Mouse (Mus musculus): Measurements from ENCODE around the gene Zkscan2. TPM values are rescaled to one million over a fixed set of nuclear protein-coding genes. Genes with fewer than 3 reads are reported as not detected.

The Zkscan2 gene
- polyA plus RNA-seq, 1 experiment, result not detected

DNA sequence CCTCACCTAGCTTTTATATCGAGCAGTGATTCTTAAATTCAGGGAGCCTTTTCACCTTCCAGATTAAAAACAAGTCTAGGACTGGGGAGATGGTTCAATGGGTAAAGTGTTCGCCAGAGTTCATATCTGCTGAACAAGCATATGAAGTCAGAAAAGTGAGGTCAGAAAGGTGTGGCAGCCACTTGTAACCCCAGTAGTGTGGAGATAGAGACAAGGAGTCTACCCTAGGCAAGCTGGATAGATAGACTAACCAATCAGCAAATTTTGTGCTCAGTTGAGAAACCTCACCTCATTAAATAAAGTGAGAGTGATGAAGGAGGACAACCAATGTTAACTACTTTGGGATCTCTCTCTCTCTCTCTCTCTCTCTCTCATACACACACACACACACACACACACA is 49.7 kb downstream of the Zkscan2 start:
- TF ChIP-seq MAX (IDR thresholded peaks at IDR 0.05; ENCODE audit: low read depth) (no peak), POLR2A (IDR thresholded peaks at IDR 0.05; ENCODE audit: insufficient read length, low read depth) (no peak), TCF3 (IDR thresholded peaks at IDR 0.05; ENCODE audit: insufficient read length, low read depth) (no peak), SRF (IDR thresholded peaks at IDR 0.05; ENCODE audit: control insufficient read depth, insufficient read length, low read depth) (no peak)
- Histone ChIP-seq H3K4me3 (no peak overlapping the region), H3K27me3 (ENCODE audit: control insufficient read depth, insufficient read depth, insufficient read length) (no peaks in the 10 kb centered on the region), H3K36me3 (ENCODE audit: control insufficient read depth, insufficient read depth) (no peaks in the 10 kb centered on the region), H3K79me2 (ENCODE audit: control insufficient read depth, insufficient read depth) (no peaks in the 10 kb centered on the region), H3ac (ENCODE audit: control insufficient read depth, insufficient read length) (no peak overlapping the region), H3K4me2 (ENCODE audit: low read depth) (no peak overlapping the region)

DNA sequence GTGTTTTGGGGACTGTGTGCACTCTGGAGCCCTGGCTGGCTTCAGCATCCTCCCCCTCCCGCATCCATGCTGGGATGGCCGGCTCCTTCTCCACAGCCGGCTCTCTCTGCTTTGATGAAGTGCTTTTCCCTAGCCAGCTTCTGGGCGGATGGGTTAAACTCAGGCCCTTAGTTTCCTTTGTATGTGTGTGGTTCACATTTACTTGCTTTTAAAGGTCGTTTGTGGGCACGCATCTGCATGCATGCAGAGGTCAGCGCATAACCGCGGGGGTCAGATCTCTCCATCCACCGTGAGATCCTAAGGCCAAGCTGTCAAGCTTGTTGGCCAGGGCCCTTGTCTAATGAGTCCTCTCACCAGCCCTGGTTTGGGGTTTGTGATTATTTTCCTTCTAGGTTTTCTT is 50.6 kb downstream of the Zkscan2 start:
- Histone ChIP-seq H3ac (ENCODE audit: control insufficient read depth, insufficient read length) (no peak overlapping the region), H3K79me2 (ENCODE audit: control insufficient read depth, insufficient read depth) (no peaks in the 10 kb centered on the region), H3K36me3 (ENCODE audit: control insufficient read depth, insufficient read depth) (no peaks in the 10 kb centered on the region), H3K27me3 (ENCODE audit: control insufficient read depth, insufficient read depth, insufficient read length) (no peaks in the 10 kb centered on the region), H3K4me2 (ENCODE audit: low read depth) (no peak overlapping the region), H3K4me3 (no peak overlapping the region)
- no peak for TF ChIP-seq MYOG (IDR thresholded peaks at IDR 0.05; ENCODE audit: control insufficient read depth in 1 of 3, insufficient read depth in 1 of 3, insufficient read length in 2 of 3, low read depth in 2 of 3)
- no peak for TF ChIP-seq SRF (IDR thresholded peaks at IDR 0.05; ENCODE audit: control insufficient read depth, insufficient read length, low read depth)
- no peak for TF ChIP-seq E2F4 (IDR thresholded peaks at IDR 0.05; ENCODE audit: insufficient read depth)
- no peak for TF ChIP-seq MAX (IDR thresholded peaks at IDR 0.05; ENCODE audit: low read depth)
- TF ChIP-seq TCF12 (IDR thresholded peaks at IDR 0.05; ENCODE audit: insufficient read depth, poor library complexity, severe bottlenecking), result no peak
- TF ChIP-seq CEBPB (IDR thresholded peaks at IDR 0.05; ENCODE audit: insufficient read depth, poor library complexity, severe bottlenecking), result no peak
- TF ChIP-seq TCF3 (IDR thresholded peaks at IDR 0.05; ENCODE audit: insufficient read length, low read depth), result no peak
- TF ChIP-seq POLR2A (IDR thresholded peaks at IDR 0.05; ENCODE audit: insufficient read length, low read depth), result no peak
- TF ChIP-seq MYOD1 (IDR thresholded peaks at IDR 0.05; ENCODE audit: control insufficient read depth in 1 of 3, insufficient read length in 2 of 3, low read depth in 2 of 3), result no peak
- TF ChIP-seq USF1 (IDR thresholded peaks at IDR 0.05; ENCODE audit: low read depth), result no peak
- no peak for TF ChIP-seq POLR2AphosphoS2 (IDR thresholded peaks at IDR 0.05; ENCODE audit: insufficient read length, low read depth)
- TF ChIP-seq REST (IDR thresholded peaks at IDR 0.05; ENCODE audit: insufficient read depth, insufficient read length), result no peak

DNA sequence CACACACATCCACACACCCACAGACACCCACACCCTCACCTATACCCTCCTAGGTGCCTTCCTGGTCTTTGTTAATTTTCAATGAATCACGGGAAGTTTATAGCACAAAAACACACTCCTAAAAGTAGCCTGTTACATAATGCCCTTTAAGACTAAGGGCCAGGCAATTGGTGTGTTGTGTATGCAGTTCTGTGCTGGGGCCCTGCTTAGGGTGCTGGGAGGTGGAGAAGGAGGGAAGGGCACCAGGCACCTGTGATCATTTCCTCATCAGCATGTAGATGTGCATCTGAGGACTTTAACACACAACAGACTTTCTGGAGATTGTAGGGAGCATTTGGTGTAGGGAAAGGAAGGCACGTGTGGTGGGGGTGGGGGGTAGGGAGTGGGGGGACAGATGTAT is 51.5 kb downstream of the Zkscan2 start:
- H3K4me2 ChIP-seq (ENCODE audit: low read depth), result no peak overlapping the region
- TF ChIP-seq USF1 (IDR thresholded peaks at IDR 0.05; ENCODE audit: low read depth), result no peak
- TF ChIP-seq MAX (IDR thresholded peaks at IDR 0.05; ENCODE audit: low read depth), result no peak
- no peak for TF ChIP-seq POLR2AphosphoS2 (IDR thresholded peaks at IDR 0.05; ENCODE audit: insufficient read length, low read depth)
- no peaks in the 10 kb centered on the region for H3K36me3 ChIP-seq (ENCODE audit: control insufficient read depth, insufficient read depth)
- no peaks in the 10 kb centered on the region for H3K27me3 ChIP-seq (ENCODE audit: control insufficient read depth, insufficient read depth, insufficient read length)
- H3K79me2 ChIP-seq (ENCODE audit: control insufficient read depth, insufficient read depth), result no peaks in the 10 kb centered on the region
- H3K4me3 ChIP-seq, result no peak overlapping the region
- no peak overlapping the region for H3ac ChIP-seq (ENCODE audit: control insufficient read depth, insufficient read length)

DNA sequence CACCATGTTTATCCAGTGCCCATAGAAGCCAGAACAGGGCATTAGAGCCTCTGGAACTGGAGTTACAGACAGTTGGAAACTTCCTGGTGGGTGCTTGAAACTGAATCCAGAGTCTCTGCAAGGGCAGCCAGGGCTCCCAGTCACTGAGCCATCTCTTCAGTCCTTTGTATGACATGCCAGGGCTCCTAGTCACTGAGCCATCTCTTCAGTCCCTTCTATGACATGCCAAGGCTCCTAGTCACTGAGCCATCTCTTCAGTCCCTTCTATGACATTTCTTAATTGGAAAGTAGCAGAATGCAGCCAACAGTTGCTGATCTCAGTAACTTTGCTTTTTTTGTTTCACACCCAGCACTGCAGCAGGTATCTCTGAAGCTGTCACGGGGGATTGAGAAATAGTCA is 58.2 kb downstream of the Zkscan2 start:
- H3K4me2 ChIP-seq (ENCODE audit: low read depth), result no peak overlapping the region
- no peak overlapping the region for H3K4me3 ChIP-seq
- TF ChIP-seq MYOD1 (IDR thresholded peaks at IDR 0.05; ENCODE audit: control insufficient read depth in 1 of 3, insufficient read length in 2 of 3, low read depth in 2 of 3) (no peak), MAX (IDR thresholded peaks at IDR 0.05; ENCODE audit: low read depth) (no peak), USF1 (IDR thresholded peaks at IDR 0.05; ENCODE audit: low read depth) (no peak), E2F4 (IDR thresholded peaks at IDR 0.05; ENCODE audit: insufficient read depth) (no peak), MYOG (IDR thresholded peaks at IDR 0.05; ENCODE audit: control insufficient read depth in 1 of 3, insufficient read depth in 1 of 3, insufficient read length in 2 of 3, low read depth in 2 of 3) (no peak), TCF12 (IDR thresholded peaks at IDR 0.05; ENCODE audit: insufficient read depth, poor library complexity, severe bottlenecking) (no peak), POLR2A (IDR thresholded peaks at IDR 0.05; ENCODE audit: insufficient read length, low read depth) (no peak)
- no peaks in the 10 kb centered on the region for H3K27me3 ChIP-seq (ENCODE audit: control insufficient read depth, insufficient read depth, insufficient read length)
- H3K36me3 ChIP-seq (ENCODE audit: control insufficient read depth, insufficient read depth), result no peaks in the 10 kb centered on the region
- H3K79me2 ChIP-seq (ENCODE audit: control insufficient read depth, insufficient read depth), result no peaks in the 10 kb centered on the region
- H3ac ChIP-seq (ENCODE audit: control insufficient read depth, insufficient read length), result no peak overlapping the region

DNA sequence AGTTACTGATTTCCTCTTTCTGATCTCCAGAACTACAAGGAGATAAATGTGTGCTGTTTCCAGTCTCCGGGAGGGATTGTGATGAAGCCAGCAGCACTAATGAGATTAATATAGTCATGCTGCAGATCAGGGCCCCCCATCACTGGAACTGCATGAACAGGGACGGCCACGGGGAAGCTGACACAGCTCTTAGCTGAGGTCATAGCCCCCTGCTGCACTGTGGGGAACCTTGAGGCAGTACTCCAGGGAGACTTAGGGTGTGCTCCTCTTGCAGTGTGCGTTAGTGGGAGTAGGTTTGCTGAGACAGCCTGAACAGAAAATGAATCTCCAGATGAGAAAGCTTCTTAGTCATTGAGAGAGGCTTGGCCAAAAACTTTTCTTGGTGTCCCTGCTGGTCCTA is 69.0 kb downstream of the Zkscan2 start:
- H3K79me2 ChIP-seq (ENCODE audit: control insufficient read depth, insufficient read depth), result no peaks in the 10 kb centered on the region
- no peaks in the 10 kb centered on the region for H3K36me3 ChIP-seq (ENCODE audit: control insufficient read depth, insufficient read depth)
- TF ChIP-seq MAX (IDR thresholded peaks at IDR 0.05; ENCODE audit: low read depth) (no peak), E2F4 (IDR thresholded peaks at IDR 0.05; ENCODE audit: insufficient read depth) (no peak), USF1 (IDR thresholded peaks at IDR 0.05; ENCODE audit: low read depth) (no peak), SRF (IDR thresholded peaks at IDR 0.05; ENCODE audit: control insufficient read depth, insufficient read length, low read depth) (no peak), POLR2A (IDR thresholded peaks at IDR 0.05; ENCODE audit: insufficient read length, low read depth) (no peak), TCF3 (IDR thresholded peaks at IDR 0.05; ENCODE audit: insufficient read length, low read depth) (no peak), TCF12 (IDR thresholded peaks at IDR 0.05; ENCODE audit: insufficient read depth, poor library complexity, severe bottlenecking) (no peak), MYOD1 (IDR thresholded peaks at IDR 0.05; ENCODE audit: control insufficient read depth in 1 of 3, insufficient read length in 2 of 3, low read depth in 2 of 3) (no peak), REST (IDR thresholded peaks at IDR 0.05; ENCODE audit: insufficient read depth, insufficient read length) (no peak), CEBPB (IDR thresholded peaks at IDR 0.05; ENCODE audit: insufficient read depth, poor library complexity, severe bottlenecking) (no peak), MYOG (IDR thresholded peaks at IDR 0.05; ENCODE audit: control insufficient read depth in 1 of 3, insufficient read depth in 1 of 3, insufficient read length in 2 of 3, low read depth in 2 of 3) (no peak), POLR2AphosphoS2 (IDR thresholded peaks at IDR 0.05; ENCODE audit: insufficient read length, low read depth) (no peak)
- no peak overlapping the region for H3K4me3 ChIP-seq
- no peak overlapping the region for H3ac ChIP-seq (ENCODE audit: control insufficient read depth, insufficient read length)
- H3K4me2 ChIP-seq (ENCODE audit: low read depth), result no peak overlapping the region
- no peaks in the 10 kb centered on the region for H3K27me3 ChIP-seq (ENCODE audit: control insufficient read depth, insufficient read depth, insufficient read length)
